Mouse (Mus musculus): ENCODE results near the gene Pemt. TPM values are rescaled to one million over a fixed set of nuclear protein-coding genes. Genes with fewer than 3 reads are reported as not detected.

The Pemt gene
- total RNA-seq, 1 experiment = 17.5 TPM

DNA sequence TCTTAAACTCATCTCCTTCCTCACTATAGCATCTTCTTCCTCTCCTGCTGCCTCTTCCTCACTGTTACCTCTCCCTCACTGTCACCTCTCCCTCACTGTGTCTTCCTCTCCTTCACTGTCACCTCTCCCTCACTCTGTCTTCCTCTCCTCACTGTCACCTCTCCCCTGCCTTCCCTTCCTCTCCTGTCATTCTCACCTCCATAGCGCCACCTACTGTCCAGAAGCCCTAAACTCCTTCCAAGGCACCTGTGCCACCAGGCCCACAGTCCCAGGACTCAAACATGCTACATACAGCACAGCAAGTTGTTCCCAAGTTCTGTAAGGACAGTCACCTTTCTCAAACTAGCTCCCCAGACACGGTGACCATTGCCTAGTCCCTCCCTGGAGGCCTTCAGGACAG lies 19.0 kb downstream of the Pemt start:
- Histone ChIP-seq H3K4me3 (ENCODE audit: insufficient read depth in 1 of 2, low read depth in 1 of 2, low read length in 2 of 2, poor library complexity in 1 of 2, severe bottlenecking in 1 of 2) (no peak overlapping the region), H3K9me3 (ENCODE audit: control insufficient read depth, insufficient read depth, low read depth, low read length) (no peaks in the 10 kb centered on the region), H3K4me1 (ENCODE audit: control insufficient read depth in 2 of 2, insufficient read depth in 2 of 2, low read length in 2 of 2, poor library complexity in 1 of 2) (peaks cover 0 to 2% of the 10 kb centered on the region in 2 experiments; a peak in 1 of 4 replicates), H3K9ac (ENCODE audit: insufficient read depth, low read depth, low read length, poor library complexity, severe bottlenecking) (no peak overlapping the region), H3K36me3 (ENCODE audit: control insufficient read depth, insufficient read depth, low read length, poor library complexity, severe bottlenecking) (no peaks in the 10 kb centered on the region), H3K27ac (ENCODE audit: insufficient read depth, low read depth, low read length, poor library complexity, severe bottlenecking) (no peak overlapping the region)
- peak; percentile 75 for DNase-seq (ENCODE audit: low read depth, low spot score)
- TF ChIP-seq MAFK (IDR thresholded peaks at IDR 0.05; ENCODE audit: insufficient read depth, low read depth, low read length) (no peak), ZC3H11A (IDR thresholded peaks at IDR 0.05; ENCODE audit: borderline replicate concordance, low read depth, low read length) (no peak), CHD2 (IDR thresholded peaks at IDR 0.05; ENCODE audit: low read depth, low read length) (no peak), ZNF384 (IDR thresholded peaks at IDR 0.05; ENCODE audit: low read depth, low read length) (no peak), HCFC1 (IDR thresholded peaks at IDR 0.05; ENCODE audit: borderline replicate concordance, insufficient read depth, low read length) (no peak)
- in situ Hi-C loops (cut with MboI; ENCODE audit: low sequenced_read_pairs in 2 of 2, unreplicated experiment in 2 of 2) = no loop called here

DNA sequence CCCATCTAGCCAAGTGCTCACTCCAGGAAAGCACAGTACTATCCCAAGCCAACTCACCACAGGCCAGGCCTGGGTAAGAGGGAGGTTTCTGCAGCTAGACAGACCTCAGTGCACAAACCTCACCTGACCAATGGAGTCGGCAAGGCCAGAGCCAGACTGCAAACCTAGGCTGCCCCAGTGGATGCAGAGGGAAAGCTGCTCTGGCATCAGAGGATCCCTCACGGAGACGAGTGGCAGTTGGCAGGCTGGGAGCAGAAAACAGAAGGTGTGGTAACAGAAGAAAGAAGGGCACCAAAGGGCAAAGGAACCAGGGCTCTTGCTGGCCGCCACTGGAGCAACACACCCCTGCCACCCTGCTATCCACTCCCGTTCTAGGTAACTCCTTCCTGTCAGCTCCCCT lies 20.1 kb downstream of the Pemt start:
- Histone ChIP-seq H3K9ac (ENCODE audit: insufficient read depth, low read depth, low read length, poor library complexity, severe bottlenecking) (no peak overlapping the region), H3K4me3 (ENCODE audit: insufficient read depth in 1 of 2, low read depth in 1 of 2, low read length in 2 of 2, poor library complexity in 1 of 2, severe bottlenecking in 1 of 2) (no peak overlapping the region), H3K4me1 (ENCODE audit: control insufficient read depth in 2 of 2, insufficient read depth in 2 of 2, low read length in 2 of 2, poor library complexity in 1 of 2) (no peaks in the 10 kb centered on the region), H3K27ac (ENCODE audit: insufficient read depth, low read depth, low read length, poor library complexity, severe bottlenecking) (no peak overlapping the region), H3K9me3 (ENCODE audit: control insufficient read depth, insufficient read depth, low read depth, low read length) (no peaks in the 10 kb centered on the region), H3K36me3 (ENCODE audit: control insufficient read depth, insufficient read depth, low read length, poor library complexity, severe bottlenecking) (no peaks in the 10 kb centered on the region)
- no peak for TF ChIP-seq CHD2 (IDR thresholded peaks at IDR 0.05; ENCODE audit: low read depth, low read length)
- TF ChIP-seq ZNF384 (IDR thresholded peaks at IDR 0.05; ENCODE audit: low read depth, low read length) = no peak
- no peak for TF ChIP-seq HCFC1 (IDR thresholded peaks at IDR 0.05; ENCODE audit: borderline replicate concordance, insufficient read depth, low read length)
- TF ChIP-seq ZC3H11A (IDR thresholded peaks at IDR 0.05; ENCODE audit: borderline replicate concordance, low read depth, low read length) = no peak
- no peak for TF ChIP-seq MAFK (IDR thresholded peaks at IDR 0.05; ENCODE audit: insufficient read depth, low read depth, low read length)
- in situ Hi-C loops (cut with MboI; ENCODE audit: low sequenced_read_pairs in 2 of 2, unreplicated experiment in 2 of 2) = no loop called here
- no peak for DNase-seq (ENCODE audit: low read depth, low spot score)

GRCm38 (mm10) chr11:60021201-60021600 lies 25.1 kb downstream of the Pemt start:
- H3K4me1 ChIP-seq (ENCODE audit: control insufficient read depth in 2 of 2, insufficient read depth in 2 of 2, low read length in 2 of 2, poor library complexity in 1 of 2) = no peaks in the 10 kb centered on the region
- H3K36me3 ChIP-seq (ENCODE audit: control insufficient read depth, insufficient read depth, low read length, poor library complexity, severe bottlenecking) = no peaks in the 10 kb centered on the region
- H3K27ac ChIP-seq (ENCODE audit: insufficient read depth, low read depth, low read length, poor library complexity, severe bottlenecking) = no peak overlapping the region
- TF ChIP-seq MAFK (IDR thresholded peaks at IDR 0.05; ENCODE audit: insufficient read depth, low read depth, low read length) (no peak), CHD2 (IDR thresholded peaks at IDR 0.05; ENCODE audit: low read depth, low read length) (no peak)
- in situ Hi-C loops (cut with MboI; ENCODE audit: low sequenced_read_pairs in 2 of 2, unreplicated experiment in 2 of 2) = no loop called here
- no peak for DNase-seq (ENCODE audit: low read depth, low spot score)
- H3K4me3 ChIP-seq (ENCODE audit: insufficient read depth in 1 of 2, low read depth in 1 of 2, low read length in 2 of 2, poor library complexity in 1 of 2, severe bottlenecking in 1 of 2) = no peak overlapping the region
- H3K9me3 ChIP-seq (ENCODE audit: control insufficient read depth, insufficient read depth, low read depth, low read length) = no peaks in the 10 kb centered on the region
- no peak overlapping the region for H3K9ac ChIP-seq (ENCODE audit: insufficient read depth, low read depth, low read length, poor library complexity, severe bottlenecking)

GRCm38 (mm10) chr11:60016726-60017125 lies 29.6 kb downstream of the Pemt start:
- Histone ChIP-seq H3K4me1 (ENCODE audit: control insufficient read depth in 2 of 2, insufficient read depth in 2 of 2, low read length in 2 of 2, poor library complexity in 1 of 2) (no peaks in the 10 kb centered on the region), H3K27ac (ENCODE audit: insufficient read depth, low read depth, low read length, poor library complexity, severe bottlenecking) (no peak overlapping the region), H3K36me3 (ENCODE audit: control insufficient read depth, insufficient read depth, low read length, poor library complexity, severe bottlenecking) (no peaks in the 10 kb centered on the region), H3K9ac (ENCODE audit: insufficient read depth, low read depth, low read length, poor library complexity, severe bottlenecking) (no peak overlapping the region), H3K4me3 (ENCODE audit: insufficient read depth in 1 of 2, low read depth in 1 of 2, low read length in 2 of 2, poor library complexity in 1 of 2, severe bottlenecking in 1 of 2) (no peak overlapping the region), H3K9me3 (ENCODE audit: control insufficient read depth, insufficient read depth, low read depth, low read length) (no peaks in the 10 kb centered on the region)
- in situ Hi-C loops (cut with MboI; ENCODE audit: low sequenced_read_pairs in 2 of 2, unreplicated experiment in 2 of 2) = no loop called here
- no peak for TF ChIP-seq CHD2 (IDR thresholded peaks at IDR 0.05; ENCODE audit: low read depth, low read length)
- no peak for TF ChIP-seq HCFC1 (IDR thresholded peaks at IDR 0.05; ENCODE audit: borderline replicate concordance, insufficient read depth, low read length)
- no peak for TF ChIP-seq MAFK (IDR thresholded peaks at IDR 0.05; ENCODE audit: insufficient read depth, low read depth, low read length)
- no peak for TF ChIP-seq ZNF384 (IDR thresholded peaks at IDR 0.05; ENCODE audit: low read depth, low read length)
- TF ChIP-seq ZC3H11A (IDR thresholded peaks at IDR 0.05; ENCODE audit: borderline replicate concordance, low read depth, low read length) = no peak
- DNase-seq (ENCODE audit: low read depth, low spot score) = no peak

DNA sequence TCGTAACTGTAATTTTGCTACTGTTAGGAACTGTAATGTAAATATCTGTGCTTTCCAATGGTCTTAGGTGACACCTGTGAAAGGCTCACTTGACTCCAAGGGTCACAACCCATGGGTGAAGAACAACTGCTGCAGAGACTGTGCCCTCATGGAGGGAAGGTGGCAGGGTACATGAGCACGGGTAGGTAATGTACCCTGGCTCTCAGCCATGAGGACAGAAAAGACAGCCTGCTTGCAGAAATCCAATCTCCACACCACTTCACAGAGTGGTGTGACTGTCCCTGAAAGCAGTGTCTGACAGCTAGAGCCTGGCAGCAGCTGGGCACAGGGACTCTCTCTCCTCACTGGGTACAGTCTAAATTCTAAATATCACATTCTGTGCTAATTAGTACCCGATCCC lies 34.8 kb downstream of the Pemt start:
- no peaks in the 10 kb centered on the region for H3K36me3 ChIP-seq (ENCODE audit: control insufficient read depth, insufficient read depth, low read length, poor library complexity, severe bottlenecking)
- no peak overlapping the region for H3K27ac ChIP-seq (ENCODE audit: insufficient read depth, low read depth, low read length, poor library complexity, severe bottlenecking)
- H3K4me3 ChIP-seq (ENCODE audit: insufficient read depth in 1 of 2, low read depth in 1 of 2, low read length in 2 of 2, poor library complexity in 1 of 2, severe bottlenecking in 1 of 2) = no peak overlapping the region
- DNase-seq (ENCODE audit: low read depth, low spot score) = no peak
- H3K4me1 ChIP-seq (ENCODE audit: control insufficient read depth in 2 of 2, insufficient read depth in 2 of 2, low read length in 2 of 2, poor library complexity in 1 of 2) = no peaks in the 10 kb centered on the region
- no peak overlapping the region for H3K9ac ChIP-seq (ENCODE audit: insufficient read depth, low read depth, low read length, poor library complexity, severe bottlenecking)
- H3K9me3 ChIP-seq (ENCODE audit: control insufficient read depth, insufficient read depth, low read depth, low read length) = no peaks in the 10 kb centered on the region
- no peak for TF ChIP-seq ZNF384 (IDR thresholded peaks at IDR 0.05; ENCODE audit: low read depth, low read length)
- TF ChIP-seq ZC3H11A (IDR thresholded peaks at IDR 0.05; ENCODE audit: borderline replicate concordance, low read depth, low read length) = no peak
- no peak for TF ChIP-seq CHD2 (IDR thresholded peaks at IDR 0.05; ENCODE audit: low read depth, low read length)
- no peak for TF ChIP-seq MAFK (IDR thresholded peaks at IDR 0.05; ENCODE audit: insufficient read depth, low read depth, low read length)
- in situ Hi-C loops (cut with MboI; ENCODE audit: low sequenced_read_pairs in 2 of 2, unreplicated experiment in 2 of 2) = no loop called here
